Mouse (Mus musculus) CD4-positive, CD25-positive, alpha-beta regulatory T cell, adult 2 months (primary cell): ENCODE data around the gene Esrra.

Experiments used
- DNase-seq: peaks from one replicate; pipeline ENCODE4 v3.0.0-alpha.2; 2012; ENCODE audit warnings: low read depth, low spot score

Gene Esrra

DNA sequence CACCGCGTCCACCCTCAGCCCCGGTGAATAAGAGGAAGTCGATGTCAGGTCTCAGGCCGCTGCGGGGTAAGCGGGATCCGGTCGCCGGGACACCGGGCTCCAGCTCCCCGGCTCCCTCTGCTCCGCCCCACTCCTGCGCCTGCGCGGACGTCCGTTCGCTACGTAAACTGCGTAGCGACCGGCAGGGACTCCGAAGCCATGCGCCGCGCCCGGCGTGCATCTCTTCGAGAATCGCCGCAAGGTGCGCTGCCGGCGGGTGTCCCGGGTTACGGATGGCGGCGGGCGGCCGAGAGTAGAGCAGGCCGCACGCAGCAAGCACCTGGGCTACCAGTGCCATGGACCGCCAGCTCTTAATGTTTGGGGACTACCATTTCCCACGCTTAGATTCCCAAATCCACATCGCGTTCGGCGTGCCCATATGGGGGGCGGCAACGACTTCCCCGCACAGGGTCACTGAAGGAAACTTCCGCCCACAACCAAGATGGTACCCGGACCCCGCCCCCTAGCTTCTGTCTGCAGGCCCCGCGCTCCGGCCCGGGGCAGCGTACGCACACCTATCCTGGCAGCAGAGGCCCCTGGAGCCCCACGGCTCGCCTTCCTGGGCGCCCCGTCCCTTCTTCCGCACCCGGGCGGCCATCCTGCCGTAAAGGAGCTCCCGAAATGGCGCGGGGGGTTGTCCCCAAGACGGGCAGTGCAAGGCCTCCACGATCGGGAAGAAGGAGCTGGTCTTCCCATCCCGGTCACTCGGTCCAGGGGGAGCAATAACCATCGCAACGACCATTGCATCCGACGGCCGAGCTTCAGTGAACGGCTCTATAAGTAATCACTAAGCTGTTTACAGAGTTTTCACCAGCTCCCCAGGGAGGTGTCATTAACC is 20.0 kb upstream of the Esrra start, which contains the start of gene Bad:
Gene Bad (plus strand): TSS at position 490 of the 877 bp plus-strand sequence.
- DNase-seq: peak; percentile 97

DNA sequence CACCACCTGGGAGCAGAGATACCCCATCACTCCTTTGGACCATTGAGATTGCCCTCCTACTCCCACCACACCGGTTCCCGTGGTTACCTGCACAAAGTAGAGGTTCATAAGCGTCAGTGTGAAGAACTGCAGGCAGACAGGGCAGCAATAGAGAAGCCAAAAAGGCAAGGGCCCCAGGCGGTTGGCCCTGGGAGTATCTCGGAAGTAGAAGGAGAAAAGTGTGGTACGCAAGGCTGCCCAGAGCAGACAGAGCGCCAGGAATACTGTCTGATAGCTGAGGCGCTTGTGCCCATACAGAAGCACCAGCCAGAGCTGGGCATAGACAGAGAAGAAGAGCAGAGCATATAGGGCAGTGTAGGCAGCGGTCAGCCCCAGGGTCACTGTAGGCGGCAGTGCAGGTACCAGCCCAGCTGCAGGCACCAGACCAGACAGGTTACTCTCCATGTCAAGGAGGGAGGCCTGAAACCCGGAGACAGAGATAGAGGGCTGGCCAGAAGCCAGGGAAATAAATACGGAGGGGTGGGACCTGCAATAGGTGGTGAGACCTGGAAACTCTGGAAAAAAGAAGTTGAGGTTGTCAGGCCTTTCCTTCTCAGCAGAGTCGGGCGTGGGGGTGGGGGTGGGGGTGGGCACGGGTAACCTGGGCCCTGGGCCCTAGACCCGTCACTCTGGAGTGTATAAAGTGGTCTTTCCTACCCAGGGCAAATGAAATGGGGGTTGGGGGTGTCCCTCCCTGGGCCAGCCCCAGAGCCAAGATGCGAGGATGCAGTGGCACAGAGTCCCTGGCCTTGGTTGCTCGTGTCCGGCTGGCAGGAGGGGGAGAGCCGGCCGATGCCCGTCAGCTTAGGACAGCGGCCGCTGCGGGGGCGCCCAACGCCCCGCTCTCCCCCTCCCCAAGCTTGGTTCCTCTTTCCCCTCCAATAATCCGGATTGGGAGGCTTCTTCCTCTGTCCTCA is 19.1 kb upstream of the Esrra start:
- DNase-seq: no peak

DNA sequence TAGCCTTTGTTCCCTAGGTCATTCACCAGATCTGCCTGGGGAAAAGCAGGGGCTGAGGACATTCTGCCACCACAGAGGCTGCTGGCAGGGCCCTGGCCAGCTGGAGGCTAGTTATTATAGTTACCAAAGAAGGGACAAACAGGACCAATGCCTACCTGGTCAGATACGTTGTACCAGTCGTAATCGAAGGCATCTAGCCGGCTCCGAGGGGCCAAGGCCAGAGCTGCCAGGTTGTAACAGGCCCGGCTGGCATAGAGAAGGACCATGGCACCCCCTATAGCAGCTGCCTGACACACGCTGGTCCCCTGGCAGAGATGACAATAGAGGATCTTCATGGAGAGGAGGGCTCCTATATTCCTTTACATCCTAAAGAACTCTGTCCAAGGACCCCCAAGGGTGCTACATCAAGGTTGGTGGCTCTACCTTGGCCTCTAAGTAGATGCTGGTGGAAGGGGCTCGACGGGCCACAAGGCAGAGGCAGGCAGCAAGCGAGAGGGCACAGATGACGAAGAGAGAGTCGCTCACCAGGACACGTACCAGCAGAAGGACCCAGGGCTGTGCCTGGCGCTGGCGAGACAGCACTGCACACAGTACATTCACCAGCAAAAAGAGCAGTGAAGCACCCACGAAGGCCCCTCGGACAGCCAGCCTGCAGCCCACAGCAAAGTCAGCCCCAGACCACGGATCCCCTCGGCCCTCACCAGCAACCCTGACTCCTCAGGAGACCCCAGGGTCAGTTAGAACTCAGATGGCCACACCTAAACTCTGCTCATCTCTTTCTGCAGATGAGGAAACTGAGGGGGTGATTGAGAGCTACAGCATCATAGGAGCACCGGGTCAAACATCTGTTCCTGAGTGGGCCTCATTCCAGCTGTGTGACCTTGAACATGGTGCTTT is 17.7 kb upstream of the Esrra start:
- DNase-seq: no peak

DNA sequence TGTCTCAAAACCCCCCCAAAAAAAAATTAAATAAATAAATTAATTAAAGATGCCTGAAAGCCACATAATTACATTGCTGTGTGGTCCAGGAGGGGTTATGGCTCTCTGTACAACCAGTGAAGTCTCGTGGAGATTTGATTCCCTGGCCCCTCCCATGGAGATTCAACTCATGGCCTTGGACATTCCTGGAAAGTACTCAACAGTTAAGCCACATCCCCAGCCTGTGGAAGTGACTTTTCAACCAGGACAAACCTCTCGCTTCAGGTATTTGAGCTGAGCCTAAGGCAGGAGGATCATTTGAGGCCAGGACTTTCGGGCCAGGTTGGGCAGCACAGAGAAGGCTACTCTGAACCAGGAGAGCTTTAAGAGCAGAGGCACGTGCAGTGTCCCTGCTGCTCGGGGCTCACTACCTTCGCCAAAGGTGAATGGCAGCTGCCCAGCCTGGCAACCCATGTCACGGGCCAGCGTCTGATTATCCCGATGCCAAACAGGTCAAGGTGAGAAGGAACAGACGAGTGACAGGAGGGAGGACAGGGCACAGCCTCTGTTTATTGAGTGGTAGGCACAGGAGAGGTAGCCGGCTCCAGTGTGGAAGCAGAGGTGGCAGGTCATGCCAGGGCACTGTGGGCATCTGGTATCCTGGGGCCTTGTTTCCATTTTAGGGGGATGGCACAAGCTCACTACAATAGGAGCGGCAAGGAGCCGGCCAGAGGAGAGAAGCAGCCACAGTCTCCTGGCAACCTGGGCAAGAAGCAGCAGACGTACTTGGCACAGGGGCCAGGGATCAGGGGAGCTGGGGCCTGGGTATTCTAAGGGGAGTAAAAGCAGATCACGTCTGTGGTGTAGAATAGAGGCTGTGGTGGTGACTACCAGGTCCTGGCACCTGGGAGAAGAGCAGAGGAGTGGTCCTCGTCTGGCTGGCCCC is 16.2 kb upstream of the Esrra start:
- DNase-seq: no peak

DNA sequence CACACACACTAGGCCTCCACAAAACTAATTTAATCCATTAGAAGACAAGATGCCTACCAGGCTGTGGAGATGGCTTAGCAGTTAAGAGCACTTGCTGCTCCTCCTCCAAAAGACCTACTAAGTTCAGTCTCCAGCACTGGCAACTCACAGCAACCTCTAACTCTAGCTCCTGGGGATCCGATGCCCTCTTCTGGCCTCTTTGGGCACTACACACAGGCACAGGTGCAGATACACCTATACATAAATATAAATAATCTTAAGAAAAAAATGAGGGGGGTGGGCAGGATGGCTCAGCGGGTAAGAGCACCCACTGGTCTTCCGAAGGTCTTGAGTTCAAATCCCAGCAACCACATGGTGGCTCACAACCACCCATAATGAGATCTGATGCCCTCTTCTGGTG is 14.7 kb upstream of the Esrra start:
- peak; percentile 61 for DNase-seq

DNA sequence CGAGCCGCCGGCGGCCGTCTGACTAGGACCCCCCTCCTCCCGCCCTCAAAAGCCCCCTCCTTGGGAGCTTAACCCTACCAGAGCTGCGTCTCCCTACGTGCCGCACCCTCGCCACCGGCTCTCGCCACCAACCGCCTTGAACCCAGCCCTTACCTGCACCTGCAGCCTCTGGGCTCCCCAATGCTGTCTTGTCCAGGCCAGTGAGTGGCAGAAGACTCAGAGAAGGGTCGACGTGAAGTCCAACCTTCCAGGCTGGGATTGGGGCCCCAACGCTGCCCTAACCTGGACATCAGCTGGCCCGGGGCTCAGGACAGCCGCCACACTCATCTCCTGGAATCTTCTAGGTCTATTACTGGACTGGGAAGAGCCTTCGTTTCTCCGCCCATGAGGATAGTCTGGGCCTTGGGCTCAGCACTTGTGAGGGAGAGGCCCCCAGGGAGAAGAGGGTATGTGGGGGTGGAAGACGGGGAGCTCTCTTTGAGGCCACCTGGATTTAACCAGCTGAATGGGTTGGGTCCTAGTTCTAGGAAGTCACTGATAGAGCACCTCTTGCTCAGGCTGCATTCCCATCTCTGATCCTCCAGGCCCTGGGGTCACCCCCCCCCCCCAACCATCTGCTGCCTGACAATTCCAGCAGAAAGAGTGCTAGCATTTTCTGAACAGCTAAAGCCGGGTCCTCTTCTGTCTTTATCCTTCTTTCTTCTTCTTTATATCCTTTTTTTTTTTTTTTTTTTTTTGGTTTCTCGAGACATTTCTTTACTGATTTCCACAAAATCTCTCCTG is 12.8 kb upstream of the Esrra start, which contains the start of gene Kcnk4:
Gene Kcnk4 (minus strand): TSS at position 321 of the 783 bp plus-strand sequence.
- DNase-seq: no peak

DNA sequence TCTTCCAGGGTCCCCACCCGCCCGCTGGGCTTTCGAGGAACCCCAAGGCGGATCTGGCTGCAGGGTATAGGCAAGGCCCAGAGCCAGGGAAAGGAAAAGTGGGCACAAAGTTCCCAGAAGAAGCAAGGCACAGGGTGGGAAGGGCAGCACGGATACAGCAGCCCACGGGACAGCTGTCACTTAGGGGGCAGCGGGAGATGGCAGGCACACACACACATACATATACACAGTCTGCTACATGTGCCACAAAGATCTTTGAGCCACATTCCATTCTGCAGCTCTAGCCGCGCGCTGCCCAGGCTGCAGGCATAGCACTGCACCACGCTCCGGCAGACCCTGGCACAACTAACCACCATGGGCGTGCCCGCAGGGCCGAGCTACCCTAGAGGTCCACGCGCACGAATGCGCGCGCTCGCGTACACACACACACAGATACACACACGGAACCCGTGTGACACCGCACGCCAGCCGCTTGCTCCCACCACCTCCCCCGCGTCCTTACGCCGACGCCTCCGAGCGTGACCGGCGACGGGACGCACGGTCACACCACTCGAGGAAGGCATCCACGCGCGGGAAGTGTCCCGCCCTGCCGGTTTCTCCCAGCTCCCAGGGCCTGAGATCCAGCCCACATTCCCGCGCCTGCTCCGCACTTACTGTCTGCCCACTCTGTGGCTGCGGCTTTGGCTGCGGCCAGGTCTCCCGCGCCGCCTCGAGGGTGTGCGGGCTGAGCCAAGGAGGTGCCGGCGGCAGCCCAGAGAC is 12.0 kb upstream of the Esrra start:
- peak; percentile 40 for DNase-seq

DNA sequence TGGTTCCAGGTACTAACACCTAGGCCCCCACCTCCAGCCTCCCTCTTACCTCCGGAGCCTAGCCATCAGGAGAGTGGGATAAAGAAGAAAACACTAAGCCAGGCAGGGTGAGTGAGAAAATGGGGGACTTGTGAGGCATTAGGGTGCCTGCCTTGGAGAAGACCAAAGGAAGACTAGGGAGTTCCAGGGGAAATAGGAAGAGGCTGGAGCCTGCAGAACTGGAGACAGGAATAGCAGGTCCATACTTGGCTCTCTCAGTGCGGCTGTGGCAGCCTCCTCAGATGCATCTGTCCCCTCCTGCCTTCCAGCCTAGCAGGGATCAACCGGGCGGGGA is 11.5 kb upstream of the Esrra start:
- no peak for DNase-seq

DNA sequence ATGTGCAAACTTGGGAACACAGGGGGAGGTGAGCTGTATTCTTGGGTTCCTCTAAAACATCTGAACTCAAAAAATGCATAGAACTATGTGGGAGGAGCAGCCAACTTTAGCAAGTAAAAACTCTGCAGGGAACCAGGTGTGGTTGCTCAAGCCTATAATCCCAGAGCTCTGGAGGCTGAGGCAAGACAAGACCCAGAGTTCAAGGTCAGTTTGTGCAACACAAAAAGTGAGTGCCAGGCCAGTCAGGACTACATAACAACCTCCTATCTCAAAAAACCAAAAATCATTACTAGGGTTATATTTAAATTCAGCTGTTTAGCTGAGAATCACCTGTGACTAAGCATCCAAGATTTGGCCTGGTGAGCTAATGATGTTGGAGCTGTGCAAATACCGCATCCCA is 10.4 kb upstream of the Esrra start:
- no peak for DNase-seq

DNA sequence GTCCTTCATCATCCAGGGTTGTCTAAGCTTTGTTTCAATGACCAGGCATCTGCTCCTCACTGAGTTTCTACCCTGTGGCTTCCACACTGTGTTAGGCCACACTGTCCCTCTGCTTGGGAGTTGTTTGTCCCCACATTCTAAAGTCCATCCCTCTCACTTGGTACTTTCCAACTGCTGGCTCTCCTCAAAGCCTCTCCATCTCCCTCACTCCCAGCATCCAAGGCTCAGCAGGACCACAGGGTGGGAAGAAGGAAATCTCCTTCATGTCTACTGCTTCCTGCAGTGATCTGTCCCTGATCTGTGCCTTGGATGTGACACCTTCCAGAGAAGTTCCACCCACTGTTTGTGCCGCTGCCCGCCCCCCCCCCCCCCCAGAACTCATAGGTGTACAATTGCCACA is 9.4 kb upstream of the Esrra start:
- DNase-seq: no peak

DNA sequence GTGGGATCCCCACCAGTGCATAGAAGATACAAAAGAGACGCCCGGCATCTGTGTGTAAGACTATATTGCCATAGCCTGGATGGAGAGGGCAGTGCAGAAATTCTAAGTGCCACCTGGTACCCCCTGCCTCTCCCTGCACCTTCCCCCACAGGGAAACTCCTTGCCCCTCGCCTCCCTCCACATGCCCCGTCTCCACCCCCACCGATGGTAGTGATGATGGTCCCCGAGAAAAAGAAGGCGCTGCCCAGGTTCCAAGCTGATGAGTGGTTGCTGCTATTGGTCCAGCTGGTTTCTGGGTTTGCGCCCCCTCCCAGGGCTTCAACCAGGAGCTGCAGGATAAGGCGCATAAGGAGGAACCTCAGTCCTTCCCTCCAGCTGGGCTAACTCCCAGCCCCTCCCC is 6.5 kb upstream of the Esrra start:
- no peak for DNase-seq

DNA sequence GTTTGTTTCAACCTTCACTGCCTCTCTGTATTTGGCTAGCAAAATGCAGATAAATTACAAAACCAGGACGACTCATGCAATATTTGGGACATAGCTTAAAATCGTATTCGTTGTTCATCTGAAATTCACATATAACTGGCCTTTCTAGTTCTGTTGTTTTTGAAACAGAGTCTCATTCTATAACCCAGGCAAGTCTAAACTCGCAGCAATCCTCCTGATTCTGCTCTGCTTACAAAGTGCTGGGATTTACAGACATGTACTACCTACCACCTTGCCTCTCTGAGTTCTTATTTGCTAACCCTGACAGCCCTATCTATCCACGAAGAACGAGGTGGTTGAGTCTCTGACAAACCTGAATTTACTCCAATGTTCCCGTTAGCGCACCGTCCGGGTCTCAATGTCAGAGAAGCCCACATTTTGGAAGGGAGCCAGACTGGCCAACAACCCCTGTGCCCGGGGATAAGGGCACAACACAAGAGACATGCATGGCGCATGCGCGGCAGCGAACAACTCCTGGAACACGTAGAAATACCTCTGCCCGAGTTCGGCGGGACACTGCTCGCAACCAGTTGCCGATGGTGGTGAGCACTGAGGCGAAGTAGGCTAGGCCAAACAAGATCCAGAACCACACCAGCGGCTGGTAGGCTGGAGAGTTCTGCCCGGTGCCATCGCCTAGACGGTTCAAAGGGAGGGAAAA is 5.1 kb upstream of the Esrra start:
- DNase-seq: peak; percentile 58

DNA sequence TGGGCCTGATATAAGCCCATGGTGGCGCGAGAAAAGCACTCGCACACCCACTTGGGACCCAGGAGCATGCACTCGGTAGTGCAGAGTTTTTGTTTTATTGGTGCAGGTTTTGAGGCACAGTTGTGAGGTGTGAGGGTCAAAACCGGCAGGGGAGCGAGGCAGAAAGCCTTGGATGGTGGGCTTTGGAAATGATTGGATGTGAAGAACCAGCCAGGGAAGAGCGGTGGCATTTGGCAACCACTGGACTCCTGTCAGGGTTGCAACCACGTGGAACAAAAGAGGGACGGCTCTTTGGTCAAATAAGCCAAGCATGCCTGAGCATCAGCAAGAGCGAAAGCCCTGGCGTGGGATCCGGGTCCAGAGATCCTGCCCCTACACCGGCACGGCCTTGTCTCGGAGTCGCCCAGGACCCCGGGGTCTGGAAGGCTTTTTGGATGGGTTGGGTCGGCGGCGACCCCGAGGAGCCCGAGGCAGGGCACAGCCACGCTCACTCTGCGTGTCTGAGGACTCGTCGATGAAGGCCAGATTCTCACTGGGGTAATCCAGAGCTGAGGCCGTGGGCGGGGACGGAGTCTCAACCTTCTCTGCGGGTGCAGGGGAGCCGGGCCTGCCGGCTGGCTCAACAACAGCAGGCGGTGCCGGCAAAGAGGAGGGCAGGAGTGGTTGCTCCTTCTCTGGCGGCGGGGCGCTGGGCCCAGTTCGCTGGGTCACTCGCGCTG is 4.2 kb upstream of the Esrra start:
- no peak for DNase-seq

DNA sequence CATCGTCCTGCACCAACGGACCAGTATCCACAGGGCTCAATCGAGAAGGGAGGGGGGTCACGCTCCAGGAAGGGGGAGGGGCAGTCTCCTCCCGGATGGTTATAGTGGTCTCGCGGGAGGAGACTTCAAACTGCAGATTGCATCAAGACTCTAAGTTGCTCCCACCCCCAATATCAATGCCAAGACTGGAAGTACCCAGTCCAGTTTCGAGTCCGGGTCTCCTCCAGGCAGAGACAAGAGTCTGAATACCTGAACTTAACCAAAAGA is 3.6 kb upstream of the Esrra start, which contains the start of gene Catsperz:
Gene Catsperz (minus strand): TSS at position 74 of the 267 bp plus-strand sequence.
- DNase-seq: no peak

DNA sequence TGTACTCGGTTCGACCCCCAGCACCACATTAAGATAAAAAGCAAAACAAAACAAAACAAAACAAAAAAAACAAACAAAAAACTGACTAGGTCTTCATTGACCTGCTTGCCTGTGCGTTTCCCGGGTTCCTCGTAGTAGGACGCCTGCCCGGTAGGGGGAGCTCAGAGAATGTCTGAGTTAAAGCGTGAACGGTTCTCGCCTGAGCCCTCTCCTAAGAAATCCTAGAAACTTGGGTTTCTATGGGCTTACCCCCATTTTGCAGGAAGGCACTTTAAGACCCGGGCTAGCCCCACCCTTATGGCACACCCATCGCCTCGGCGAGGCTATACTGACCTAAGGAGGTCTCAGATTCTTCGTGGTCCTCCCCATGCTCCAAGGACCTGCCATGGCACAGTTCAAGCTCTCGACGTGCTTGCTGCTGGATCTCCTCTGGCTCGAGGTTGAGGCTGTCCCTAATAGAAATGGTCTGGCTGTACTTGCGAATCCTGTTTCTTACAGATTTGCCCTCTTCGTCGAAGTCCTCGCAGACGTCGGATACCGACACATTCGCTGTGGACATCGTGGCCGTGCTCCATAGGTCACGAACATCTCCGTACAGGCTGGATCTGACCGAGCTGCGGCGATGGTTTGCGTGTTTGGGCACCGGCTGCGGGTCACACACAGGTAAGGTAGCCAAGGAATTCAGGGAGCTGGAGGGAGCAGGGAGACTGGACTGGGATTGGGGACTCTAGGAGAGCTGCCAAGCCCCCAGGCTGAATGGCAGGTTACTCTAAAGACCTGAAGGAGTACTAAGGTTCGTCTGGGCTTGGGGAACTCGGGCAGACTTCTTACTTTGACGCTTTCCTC is 3.1 kb upstream of the Esrra start:
- peak; percentile 87 for DNase-seq

DNA sequence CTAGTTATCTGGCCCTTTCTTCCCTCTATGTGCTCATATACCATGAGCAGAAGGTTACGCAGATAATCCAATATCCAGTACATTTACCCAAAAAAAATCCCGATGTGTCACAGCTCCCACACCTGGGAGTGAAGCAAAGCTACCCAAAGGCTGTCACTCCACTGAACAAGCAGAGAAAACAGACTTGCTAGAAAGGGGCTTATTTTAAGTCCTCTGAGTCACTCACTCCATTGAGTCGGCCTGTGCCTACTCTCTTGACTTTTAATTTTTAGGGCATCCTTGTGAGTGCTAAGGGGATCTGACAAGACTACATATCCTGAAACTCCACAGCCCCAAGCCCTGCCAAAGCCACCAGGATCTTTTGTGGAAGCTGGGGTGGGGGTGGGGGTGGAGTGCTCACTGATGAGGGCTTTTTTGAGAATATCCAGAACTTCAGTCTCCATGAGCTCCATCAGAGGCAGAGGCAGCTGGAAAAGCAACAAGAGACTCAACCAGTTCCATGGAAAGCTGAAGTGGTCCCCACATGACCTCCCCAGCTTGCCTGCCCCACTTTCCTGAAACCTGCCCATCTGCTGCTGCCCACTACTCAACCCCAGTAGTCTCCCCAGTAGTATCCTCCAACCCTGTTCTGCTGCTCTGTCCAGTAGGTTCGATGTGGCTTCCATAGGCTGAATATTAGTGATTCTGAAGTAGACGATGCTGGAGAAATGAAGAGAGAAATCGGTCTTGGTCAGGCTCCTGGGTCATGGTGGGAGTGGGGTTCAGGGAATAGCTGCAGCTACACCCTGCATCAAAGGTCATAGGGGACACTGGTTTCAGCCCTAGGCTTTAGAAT is 1.5 kb upstream of the Esrra start:
- no peak for DNase-seq
